Mouse (Mus musculus) lung, postnatal 25 days (tissue): ENCODE data around the gene Mdga1.

ENCODE experiments used
- DNase-seq: peaks from one replicate; pipeline ENCODE4 v3.0.0; 2022; ENCODE audit warnings: low spot score

The Mdga1 gene

DNA sequence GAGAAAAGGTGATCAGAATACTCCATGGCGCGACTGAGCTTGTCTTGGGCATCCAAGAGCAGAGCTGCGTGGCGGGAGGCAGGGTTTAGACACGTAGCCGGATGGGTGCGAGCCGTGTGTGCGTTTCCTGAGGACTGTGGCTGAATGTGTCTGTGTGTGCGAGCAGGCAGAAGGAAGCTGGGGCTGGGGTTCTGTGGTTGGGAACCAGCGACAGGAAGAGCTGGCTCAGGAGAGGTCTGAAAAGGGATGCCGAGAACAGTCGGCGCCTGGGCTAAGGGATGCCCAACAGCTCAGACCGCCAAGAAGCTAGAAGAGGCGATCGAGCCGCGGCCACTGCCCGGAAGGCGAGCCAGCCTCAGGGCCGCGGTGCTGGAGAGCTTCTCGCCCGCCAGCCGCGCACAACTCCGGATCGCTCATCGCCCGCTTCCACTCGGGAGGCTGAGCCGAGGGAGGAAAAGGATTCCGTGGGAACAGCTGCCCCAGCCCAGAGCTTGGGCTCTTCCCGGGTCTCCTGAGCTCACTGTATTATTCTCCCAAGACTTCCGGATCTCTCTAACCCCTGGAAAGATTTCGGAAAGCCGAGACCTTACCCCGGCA, 83.1 kb downstream of the Mdga1 start:
- no peak for DNase-seq

DNA sequence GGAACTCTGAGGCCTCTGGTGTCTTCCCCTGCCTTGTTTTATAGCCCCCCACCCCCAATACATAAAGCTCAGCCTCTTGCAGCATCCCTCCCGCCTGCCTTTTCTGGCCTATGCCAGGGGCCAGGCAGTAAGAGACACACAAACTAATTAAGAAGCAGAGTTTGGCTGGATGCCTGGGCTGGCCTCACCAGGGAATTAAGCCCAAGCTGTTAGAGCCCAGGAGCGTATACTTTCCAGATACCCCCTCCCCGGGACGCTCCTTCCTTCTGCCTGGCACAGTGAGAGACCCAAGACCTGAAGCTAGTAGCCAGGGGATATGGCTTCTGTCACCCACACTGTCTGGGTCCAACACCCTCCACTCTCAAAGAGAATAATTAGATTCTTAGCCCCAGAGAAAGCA, 83.8 kb downstream of the Mdga1 start:
- DNase-seq: no peak

DNA sequence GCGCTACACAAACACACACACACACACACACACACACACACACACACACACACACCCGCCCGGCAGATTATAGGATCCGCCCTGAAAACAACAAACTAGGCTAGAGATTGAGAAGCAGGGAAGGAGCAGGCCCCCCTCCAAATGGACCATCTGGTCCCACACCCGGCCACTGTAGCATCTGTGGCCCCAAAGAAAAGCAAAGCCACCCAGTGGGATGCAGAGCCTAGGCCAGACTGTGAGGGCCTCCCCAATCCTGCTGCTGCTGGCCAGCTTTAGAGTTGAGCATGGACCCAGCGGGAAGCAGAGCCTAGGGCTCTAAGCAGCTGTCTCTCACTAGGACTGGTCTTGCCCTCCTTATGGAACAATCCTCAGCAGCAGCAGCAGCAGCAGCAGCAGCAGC, 85.3 kb downstream of the Mdga1 start:
- no peak for DNase-seq

DNA sequence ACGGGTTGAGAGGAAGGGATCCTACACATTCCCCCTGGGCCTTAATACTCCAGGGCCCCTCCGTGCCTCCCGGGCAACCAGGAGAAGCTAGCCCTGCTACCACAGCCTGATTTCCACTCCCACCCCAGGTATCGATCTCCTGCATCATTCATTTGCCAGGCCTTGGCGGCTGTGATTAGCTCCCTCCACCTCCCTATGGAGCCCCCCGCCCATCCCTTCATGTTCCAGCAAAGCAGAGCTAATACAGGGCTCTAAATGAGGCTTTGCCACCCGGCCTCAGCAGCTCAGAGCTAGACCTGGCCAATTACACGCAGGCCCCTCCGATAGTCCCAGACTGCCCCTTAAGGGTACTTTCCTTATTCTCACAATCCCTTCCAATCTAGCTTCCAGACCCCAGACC, 86.5 kb downstream of the Mdga1 start:
- no peak for DNase-seq

DNA sequence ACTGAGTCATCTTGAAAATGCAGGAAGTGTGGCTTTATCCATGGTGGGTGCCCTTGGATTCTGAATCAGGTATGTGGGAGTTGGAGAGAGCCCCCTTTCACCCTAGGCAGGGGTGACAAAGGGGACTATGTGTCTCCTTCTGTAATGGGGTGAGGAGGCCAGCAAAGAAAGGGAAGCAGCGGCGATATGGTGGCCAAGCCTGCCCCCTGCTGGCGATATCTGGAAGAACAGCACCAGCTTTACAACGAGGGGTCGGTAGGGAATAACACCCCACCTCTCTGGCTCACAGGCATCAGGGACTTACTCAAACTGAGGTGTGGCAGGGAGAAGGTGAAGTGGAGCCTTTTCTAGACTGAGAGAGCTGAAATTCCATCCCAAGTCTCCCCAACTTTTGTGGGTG, 87.0 kb downstream of the Mdga1 start:
- DNase-seq: peak; percentile 43

DNA sequence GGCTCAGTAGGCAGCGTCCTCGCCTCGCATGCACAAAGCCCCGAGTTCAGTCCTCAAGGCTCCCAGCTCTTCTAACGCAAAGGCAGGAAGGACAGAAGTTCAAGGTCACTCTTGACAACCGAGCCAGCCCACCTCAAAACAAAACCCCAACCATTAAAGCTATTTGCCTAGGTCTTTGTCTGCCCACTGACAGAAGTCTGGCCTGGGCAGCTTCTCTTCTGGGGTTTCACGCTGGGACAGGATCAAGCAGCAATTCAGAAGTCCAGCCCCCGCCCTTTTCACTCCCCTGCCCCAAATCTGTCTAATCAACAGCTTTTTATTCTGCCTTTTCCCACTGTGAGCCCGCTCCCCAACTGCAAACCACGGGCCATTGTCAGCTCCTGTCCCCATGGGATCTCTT, 89.6 kb downstream of the Mdga1 start:
- no peak for DNase-seq

DNA sequence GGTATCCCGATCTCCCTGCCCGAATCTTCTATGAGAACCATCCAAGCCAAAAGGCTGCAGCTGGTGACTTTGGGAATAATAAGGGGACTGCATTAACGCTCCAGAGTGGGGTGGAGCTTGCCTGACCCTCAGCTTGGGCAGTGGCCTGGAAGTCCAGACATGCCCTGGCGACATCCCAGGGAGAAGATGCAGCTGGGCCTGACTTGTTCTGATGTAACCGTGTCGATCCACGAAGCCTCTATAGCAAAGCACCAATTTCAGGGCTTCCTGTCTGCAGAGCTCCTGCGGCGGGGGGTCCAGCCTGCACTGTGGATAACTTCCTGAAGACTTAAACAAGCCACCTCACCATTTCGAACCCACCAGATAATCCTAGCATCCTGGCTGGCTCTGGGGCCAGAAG, 90.9 kb downstream of the Mdga1 start:
- DNase-seq: no peak

DNA sequence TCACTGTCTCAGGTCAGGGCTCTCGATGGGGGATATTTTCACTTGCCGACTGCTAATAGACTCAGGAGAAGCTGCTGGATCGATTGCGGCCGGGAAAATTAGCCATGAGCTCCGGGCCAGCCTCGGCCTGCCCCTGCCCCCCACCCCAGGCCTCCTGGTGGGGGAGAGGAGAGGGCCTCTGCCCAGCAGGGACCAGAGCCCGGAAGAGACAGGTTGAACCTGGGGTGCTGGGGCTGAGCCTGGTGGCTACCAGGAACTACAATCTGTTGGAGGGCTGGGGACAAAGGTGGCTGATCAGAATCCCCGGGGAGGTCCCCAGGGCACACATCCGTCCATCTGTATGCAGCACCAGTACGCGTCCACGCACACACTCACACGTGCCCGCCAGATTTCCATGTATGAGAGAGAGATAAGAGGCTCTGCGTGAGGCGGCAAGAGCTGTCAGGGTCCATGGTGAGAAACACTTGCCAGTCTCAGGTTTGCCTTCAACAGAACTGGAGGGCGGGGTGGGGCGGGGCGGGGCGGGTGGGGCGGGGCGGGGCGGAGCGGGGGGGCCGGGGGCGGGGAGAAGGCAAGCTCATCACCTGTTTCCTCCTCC, 95.7 kb downstream of the Mdga1 start:
- no peak for DNase-seq

DNA sequence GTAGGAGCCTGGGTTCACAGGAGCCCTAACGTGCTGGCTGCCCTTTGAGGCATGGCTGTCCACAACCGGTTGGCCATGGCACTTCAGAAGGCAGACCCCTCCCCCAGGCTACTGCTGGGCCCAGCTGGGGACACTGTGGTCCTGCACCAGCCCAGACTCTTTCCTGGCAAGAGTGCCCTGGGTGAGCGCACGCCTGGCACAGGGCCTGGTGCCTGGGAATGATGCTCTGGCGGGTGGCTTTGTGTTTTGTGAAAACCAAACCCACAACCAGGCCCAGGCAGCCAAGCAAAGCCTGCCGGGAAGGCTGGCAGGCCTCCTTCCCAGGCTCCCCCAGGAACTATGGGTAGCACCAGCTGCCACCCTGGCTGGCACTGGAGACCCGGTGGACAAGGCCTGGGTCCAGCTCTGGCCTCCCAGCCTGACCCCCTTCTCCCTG, 96.3 kb downstream of the Mdga1 start:
- DNase-seq: no peak

DNA sequence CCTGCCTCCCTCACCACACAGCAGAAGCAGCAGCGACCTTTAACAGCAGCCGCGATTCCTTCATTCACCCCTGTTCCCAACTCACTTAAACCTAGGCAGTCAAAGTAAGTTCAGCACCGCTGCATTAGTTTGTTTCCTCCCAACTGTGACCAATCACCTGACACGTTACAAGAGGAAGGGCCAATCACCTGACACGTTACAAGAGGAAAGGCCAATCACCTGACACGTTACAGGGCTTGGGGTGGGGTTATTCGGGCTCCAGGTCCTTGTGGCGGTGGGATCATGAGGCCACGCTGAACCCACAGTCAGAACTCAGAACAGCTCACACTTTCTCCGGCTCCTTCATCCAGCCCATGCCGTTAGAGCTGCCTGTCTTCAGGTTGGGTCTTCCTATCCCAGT, 99.6 kb downstream of the Mdga1 start:
- no peak for DNase-seq

DNA sequence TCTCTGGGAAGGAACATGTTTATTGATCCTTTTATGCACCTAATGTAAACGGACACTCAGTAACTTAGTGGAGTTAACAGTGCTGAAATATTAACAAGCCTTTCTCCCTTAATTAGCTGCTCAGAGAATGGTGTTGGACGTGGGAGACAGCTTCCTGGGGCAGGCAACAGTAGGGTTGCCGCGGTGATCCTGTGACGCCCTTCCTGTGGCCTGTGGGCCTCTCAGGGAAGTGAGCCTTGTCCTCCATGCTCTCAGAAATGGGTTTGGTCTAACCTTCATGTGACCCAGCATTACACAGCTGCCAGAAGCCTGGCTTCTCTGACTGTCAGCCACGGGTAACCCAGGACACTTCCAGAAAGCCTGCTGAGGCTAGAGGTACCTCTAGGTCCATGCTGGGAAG, 104.0 kb downstream of the Mdga1 start:
- DNase-seq: no peak

DNA sequence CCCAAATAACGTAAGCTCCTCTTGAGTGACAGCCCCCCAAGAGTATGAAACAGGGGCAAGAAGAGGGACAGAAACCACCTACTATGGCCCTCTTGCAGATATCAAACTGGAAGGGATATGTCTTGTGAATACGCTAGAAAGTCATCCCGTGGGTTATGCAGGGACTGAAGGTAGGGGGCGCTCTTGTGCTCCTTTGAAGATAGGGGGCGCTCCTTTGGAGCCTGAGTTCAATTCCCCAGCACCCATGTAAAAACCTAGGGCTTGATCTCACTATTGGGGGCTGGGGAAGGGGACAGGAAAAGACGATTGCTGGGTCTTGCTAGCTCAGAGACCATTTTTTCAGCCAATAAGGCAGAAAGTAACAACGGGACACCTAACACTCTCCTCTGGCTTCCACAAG, 105.4 kb downstream of the Mdga1 start:
- no peak for DNase-seq

DNA sequence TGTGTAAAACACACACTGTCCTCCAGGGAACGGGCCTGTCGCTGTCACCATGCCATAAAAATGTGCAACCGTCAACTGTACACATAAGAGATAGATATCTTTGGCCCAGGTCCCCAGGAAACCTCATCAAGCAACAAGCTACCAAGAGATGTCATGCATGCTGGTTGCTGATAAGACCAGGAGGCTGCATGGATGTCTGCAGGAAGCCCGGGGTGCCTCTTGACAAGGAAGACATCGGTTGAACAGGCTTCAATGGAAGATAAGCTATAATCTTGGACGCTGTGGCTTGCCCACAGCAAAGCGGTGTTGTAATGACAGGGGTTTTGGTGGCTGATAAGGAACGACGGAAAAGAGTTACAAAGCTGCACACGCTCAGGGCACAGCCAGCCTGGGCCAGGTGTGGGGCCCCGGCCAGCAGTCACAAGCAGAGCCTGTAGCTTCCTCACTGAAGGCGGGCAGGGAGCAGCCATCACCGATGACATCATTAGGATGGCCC, 110.1 kb downstream of the Mdga1 start:
- DNase-seq: no peak

DNA sequence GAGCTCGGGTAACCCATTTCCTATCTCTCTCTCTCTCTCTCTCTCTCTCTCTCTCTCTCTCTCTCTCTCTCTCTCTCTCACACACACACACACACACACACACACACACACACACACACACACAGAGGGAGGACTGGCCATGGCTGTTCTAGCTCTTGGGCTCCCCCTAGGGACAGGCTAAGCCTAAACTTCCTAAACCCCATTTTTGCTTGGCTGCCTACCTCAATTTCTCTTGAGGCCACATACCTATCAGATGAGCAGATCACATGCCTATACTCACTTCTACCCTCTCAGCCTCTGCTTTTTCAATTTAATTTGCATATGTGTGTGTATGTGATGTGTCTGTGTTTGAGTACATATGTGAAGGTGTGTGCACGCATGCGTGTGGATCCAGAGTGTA, 111.1 kb downstream of the Mdga1 start:
- no peak for DNase-seq

DNA sequence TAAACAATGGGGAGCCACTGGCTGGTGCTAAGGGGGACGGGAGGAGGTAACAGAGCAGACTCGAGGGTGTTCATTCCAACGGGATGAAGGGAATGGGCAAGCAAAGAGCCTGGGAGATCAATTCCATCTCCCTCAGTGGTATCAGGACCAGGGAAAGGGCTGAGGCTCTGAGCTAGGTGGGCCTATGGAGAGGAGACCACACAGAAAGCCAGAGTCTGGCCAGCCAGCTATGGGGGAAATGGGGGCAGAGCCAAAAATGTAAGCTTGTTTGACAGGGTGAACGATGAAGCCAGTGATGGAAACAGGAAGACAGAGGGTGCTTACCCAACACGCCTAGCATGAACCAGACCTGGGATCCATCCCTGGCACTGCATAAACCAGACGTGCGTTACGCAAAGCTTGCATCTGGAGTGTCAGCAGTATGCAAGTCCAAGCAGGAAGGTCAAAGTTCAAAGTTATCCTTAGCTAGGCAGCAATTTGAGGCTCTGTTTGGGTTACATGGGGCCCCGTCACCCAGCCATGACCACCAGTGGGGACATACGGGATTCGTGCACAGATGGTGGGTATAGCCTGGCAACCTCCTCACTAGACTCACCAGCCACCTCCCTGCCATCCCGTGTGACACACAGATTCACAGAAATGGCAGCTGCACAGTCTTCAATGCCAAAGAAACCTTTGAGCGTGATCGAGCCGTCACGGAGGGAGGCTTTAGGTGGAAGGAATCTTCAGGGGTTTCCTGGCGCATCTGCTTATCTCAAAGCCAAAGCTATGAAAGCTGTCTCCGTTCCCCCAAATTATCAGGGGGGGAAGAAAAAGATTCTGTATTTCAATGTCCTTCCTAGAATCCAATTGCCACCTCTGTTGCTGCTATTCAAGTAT, 113.9 kb downstream of the Mdga1 start:
- DNase-seq: no peak

DNA sequence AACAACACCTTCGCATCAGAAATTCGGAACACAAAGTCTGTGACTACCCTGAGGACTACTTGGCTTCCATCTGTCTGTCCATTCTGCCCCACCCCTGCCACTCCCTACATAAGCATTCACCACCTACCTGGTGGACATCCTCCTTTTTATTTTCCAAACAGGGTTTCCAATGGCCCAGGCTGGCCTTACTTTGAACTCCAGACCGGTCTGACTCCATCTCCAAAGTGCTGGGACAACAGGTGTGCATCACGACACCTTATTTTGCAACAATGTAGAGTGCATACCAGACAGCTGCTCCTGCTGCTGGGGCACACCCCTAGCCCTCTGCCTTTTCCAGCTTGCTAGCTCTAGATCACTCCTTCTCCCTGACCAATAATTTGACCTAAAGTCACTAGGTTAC, 115.1 kb downstream of the Mdga1 start:
- DNase-seq: no peak

DNA sequence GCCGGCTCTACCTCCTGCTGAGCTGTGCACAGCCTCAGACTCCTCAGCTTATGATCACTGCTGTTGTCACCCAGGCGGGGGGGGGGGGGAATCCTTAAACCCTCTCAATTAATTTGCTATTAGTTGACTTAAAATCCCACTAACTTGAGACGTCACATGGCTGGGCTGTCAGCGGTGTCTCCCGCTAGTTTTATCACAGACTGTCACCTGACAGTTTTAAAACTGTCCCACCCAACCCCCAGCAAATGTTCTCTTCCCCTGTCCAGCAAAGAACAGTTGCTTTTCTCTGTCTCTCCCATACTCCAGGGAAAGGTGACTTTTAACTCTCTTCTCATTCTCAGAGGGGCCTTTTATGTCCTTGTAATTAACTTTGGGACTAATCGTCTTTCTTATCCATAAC, 115.5 kb downstream of the Mdga1 start:
- DNase-seq: no peak

DNA sequence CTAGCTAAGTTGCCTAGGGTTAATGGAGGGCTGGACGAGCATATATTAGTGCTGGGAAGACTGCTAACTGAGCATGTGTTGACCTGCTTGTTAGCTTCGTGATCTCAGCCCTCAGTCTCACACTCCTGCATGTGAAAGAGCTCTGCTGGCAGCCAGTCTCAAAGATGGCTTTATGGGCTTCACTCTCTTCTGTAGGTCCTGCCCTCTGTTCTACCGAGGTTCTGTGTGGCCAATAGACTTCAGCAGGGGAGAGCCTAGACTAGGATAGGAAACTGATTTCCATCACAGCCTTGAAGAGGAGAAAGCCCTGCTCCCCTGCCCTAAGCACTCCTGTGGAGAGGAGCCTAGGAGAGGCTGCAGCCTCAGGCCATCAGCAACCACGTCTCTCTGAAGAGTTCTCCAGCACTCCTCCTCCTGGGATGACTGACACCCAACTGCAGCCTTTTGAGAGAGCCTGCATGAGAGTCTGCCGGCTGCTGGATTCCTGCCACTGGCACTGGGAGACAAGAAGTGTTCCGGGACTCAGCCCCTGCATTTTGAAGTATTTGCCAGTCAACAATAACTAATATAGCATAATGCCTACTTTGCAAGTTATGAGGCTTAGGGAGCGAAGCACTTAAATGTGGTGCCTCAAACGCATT, 116.9 kb downstream of the Mdga1 start:
- no peak for DNase-seq

DNA sequence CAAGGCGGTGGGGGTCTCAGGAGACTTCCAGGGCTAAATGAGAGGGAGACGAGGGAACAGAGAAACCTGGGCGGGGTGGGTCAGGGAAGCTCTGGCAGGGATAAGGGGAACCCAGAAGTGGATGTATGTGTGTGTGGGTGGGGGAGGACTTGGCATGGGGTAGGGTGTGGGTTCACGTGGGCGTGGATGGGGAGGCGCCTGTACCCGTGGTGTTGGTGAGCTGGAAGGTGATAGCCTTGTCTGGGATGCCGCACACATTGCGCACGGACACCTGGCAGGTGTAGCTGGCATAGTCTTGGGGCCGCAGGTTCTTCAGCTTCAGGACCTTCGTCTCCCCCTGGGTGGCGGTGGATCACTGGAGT, 120.5 kb downstream of the Mdga1 start:
- no peak for DNase-seq

DNA sequence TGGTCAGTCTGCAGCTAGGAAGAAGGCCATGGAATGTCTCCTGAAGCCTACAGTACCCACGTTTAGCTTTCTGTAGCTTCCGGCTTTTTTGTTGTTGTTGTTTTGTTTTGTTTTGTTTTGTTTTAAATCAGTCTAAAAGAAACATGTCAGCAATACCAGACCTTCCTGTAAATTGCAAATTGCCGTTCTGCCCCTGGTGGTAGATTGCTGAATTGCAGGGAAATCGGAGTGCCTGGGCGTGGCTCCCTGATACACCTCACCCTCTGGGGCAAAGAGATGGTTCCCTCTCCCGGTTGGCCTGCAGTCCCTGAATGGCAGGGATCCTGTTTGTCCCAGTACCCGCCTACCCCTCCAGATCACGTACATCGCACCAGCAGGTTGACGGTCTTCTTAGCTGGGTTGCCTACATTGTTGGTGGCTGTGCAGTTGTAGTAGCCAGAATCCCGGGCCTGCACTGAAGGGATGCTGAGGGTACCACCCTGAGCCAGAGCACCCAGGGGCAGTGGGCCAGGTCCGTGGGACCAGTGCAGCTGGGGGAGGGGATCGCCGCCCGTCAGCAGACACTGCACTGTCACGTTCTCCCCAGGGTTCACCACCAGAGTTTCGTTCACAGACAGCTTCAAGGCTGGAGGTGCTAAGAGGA, 121.0 kb downstream of the Mdga1 start:
- DNase-seq: peak; percentile 59

DNA sequence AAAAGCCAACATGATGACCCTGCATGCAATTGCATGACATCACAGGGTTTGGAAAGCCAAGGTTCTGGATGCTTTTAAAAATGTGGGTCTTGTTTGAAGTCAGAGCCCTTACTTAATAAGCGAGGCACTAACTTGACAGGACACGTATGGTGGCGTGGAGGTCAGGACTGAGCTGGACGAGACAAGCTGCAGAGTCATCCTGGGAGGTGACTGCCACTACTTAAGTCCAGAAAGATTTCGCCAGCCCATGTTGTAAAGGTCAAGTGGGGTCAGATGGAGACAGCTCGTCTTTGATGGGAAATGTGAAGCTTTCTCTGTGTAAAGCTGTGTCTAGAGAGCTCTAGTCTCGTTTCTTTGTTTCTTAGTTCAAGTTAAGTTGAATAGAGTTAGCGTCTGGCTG, 122.6 kb downstream of the Mdga1 start:
- DNase-seq: peak; percentile 28

DNA sequence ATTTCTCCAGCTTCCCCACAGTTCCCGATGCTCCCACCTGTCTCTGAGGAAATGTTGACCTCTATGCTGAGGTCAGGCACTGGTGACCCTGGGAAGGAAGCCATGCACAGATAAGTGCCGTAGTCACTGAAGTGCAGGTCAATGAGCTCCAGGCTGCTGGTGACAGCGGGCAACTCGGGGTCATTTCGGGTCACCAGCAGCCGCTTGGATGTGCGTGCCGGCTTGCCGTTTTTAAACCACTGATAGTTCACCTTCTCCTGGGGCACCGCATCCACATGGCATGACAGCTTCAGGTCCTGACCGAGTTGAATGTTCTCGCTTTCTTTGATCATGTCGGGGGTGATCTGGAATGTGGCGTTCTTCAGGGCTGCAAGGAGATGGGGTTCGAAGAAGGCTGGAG, 123.6 kb downstream of the Mdga1 start:
- DNase-seq: no peak
